Mouse (Mus musculus): ENCODE measurements around the gene Slc25a45. TPM values are rescaled to one million over a fixed set of nuclear protein-coding genes. Genes with fewer than 3 reads are reported as not detected.

Gene Slc25a45
- polyA plus RNA-seq, 1 experiment from 2014 or later = 10.2 TPM

- H3K4me1 ChIP-seq (ENCODE audit: insufficient read depth, low read depth, low read length) = peaks cover 22% of the 10 kb centered on the region
- no peaks in the 10 kb centered on the region for H3K27me3 ChIP-seq (replicated peaks; ENCODE audit: insufficient read depth, low read length)
- no peaks in the 10 kb centered on the region for H3K36me3 ChIP-seq (ENCODE audit: insufficient read depth, low read length)
- peak overlapping the region; percentile 55 for H3K4me2 ChIP-seq (replicated peaks; ENCODE audit: low read depth, low read length)
- peak overlapping the region; percentile 100 for H3K27ac ChIP-seq (ENCODE audit: low read length)
- H3K4me3 ChIP-seq (ENCODE audit: low read depth, low read length) = peak overlapping the region; percentile 63
- 48% methylated on average over 9 of the region's 9 CpGs for WGBS
- H3K9ac ChIP-seq (replicated peaks; ENCODE audit: low read depth) = peak overlapping the region; percentile 95
- TF ChIP-seq CTCF (IDR thresholded peaks at IDR 0.05) = peak; percentile 14; the same call in 1 of the 2 replicates
- peak; percentile 38 for TF ChIP-seq EP300 (IDR thresholded peaks at IDR 0.05)
- no peaks in the 10 kb centered on the region for H3K9me3 ChIP-seq (ENCODE audit: low read length)
- no peak for ATAC-seq
- DNase-seq (ENCODE audit: low spot score) = peak; percentile 86
Measured at GRCm38 (mm10) chr19:5842785-5843730, 34.5 kb upstream of the Slc25a45 start.

GRCm38 (mm10) chr19:5843781-5844691 is 33.6 kb upstream of the Slc25a45 start:
- TF ChIP-seq CTCF (IDR thresholded peaks at IDR 0.05) (peak; percentile 10; the same call in 1 of the 2 replicates), EP300 (IDR thresholded peaks at IDR 0.05) (no peak)
- ATAC-seq (no peak), DNase-seq (ENCODE audit: low spot score) (peak; percentile 59)
- peaks cover 32% of the 10 kb centered on the region for H3K4me1 ChIP-seq (ENCODE audit: insufficient read depth, low read depth, low read length)
- H3K36me3 ChIP-seq (ENCODE audit: insufficient read depth, low read length) = no peaks in the 10 kb centered on the region
- peak overlapping the region; percentile 100 for H3K27ac ChIP-seq (ENCODE audit: low read length)
- H3K4me2 ChIP-seq (replicated peaks; ENCODE audit: low read depth, low read length) = peak overlapping the region; percentile 55
- 45% methylated on average over 30 of the region's 30 CpGs for WGBS
- H3K9ac ChIP-seq (replicated peaks; ENCODE audit: low read depth) = peak overlapping the region; percentile 95
- peak overlapping the region; percentile 63 for H3K4me3 ChIP-seq (ENCODE audit: low read depth, low read length)
- H3K9me3 ChIP-seq (ENCODE audit: low read length) = no peaks in the 10 kb centered on the region
- H3K27me3 ChIP-seq (replicated peaks; ENCODE audit: insufficient read depth, low read length) = no peaks in the 10 kb centered on the region

- DNase-seq (ENCODE audit: low spot score) (no peak), ATAC-seq (no peak)
- no peaks in the 10 kb centered on the region for H3K9me3 ChIP-seq (ENCODE audit: low read length)
- peaks cover 36% of the 10 kb centered on the region for H3K4me1 ChIP-seq (ENCODE audit: insufficient read depth, low read depth, low read length)
- no peaks in the 10 kb centered on the region for H3K36me3 ChIP-seq (ENCODE audit: insufficient read depth, low read length)
- TF ChIP-seq EP300 (IDR thresholded peaks at IDR 0.05) (no peak), CTCF (IDR thresholded peaks at IDR 0.05) (no peak)
- WGBS = 40% methylated on average over 12 of the region's 12 CpGs
- peak overlapping the region; percentile 55 for H3K4me2 ChIP-seq (replicated peaks; ENCODE audit: low read depth, low read length)
- H3K27ac ChIP-seq (ENCODE audit: low read length) = peak overlapping the region; percentile 100
- H3K27me3 ChIP-seq (replicated peaks; ENCODE audit: insufficient read depth, low read length) = no peaks in the 10 kb centered on the region
- H3K9ac ChIP-seq (replicated peaks; ENCODE audit: low read depth) = peak overlapping the region; percentile 95
- H3K4me3 ChIP-seq (ENCODE audit: low read depth, low read length) = peak overlapping the region; percentile 63
Measured at GRCm38 (mm10) chr19:5844831-5845318, 32.7 kb upstream of the Slc25a45 start.

- WGBS = 3% methylated on average over 45 of the region's 45 CpGs
- ATAC-seq (peak; percentile 43), DNase-seq (ENCODE audit: low spot score) (peak; percentile 99)
- H3K36me3 ChIP-seq (ENCODE audit: insufficient read depth, low read length) = no peaks in the 10 kb centered on the region
- H3K27ac ChIP-seq (ENCODE audit: low read length) = peak overlapping the region; percentile 100
- H3K9ac ChIP-seq (replicated peaks; ENCODE audit: low read depth) = peak overlapping the region; percentile 95
- no peaks in the 10 kb centered on the region for H3K9me3 ChIP-seq (ENCODE audit: low read length)
- peak overlapping the region; percentile 63 for H3K4me3 ChIP-seq (ENCODE audit: low read depth, low read length)
- H3K4me1 ChIP-seq (ENCODE audit: insufficient read depth, low read depth, low read length) = peaks cover 36% of the 10 kb centered on the region
- H3K4me2 ChIP-seq (replicated peaks; ENCODE audit: low read depth, low read length) = peak overlapping the region; percentile 55
- TF ChIP-seq CTCF (IDR thresholded peaks at IDR 0.05) (peak; percentile 48), EP300 (IDR thresholded peaks at IDR 0.05) (peak; percentile 96)
- no peaks in the 10 kb centered on the region for H3K27me3 ChIP-seq (replicated peaks; ENCODE audit: insufficient read depth, low read length)
Measured at GRCm38 (mm10) chr19:5845319-5846135, 32.1 kb upstream of the Slc25a45 start.

- Histone ChIP-seq H3K4me3 (ENCODE audit: low read depth, low read length) (peak overlapping the region; percentile 63), H3K9me3 (ENCODE audit: low read length) (no peaks in the 10 kb centered on the region), H3K9ac (replicated peaks; ENCODE audit: low read depth) (peak overlapping the region; percentile 68), H3K4me2 (replicated peaks; ENCODE audit: low read depth, low read length) (peak overlapping the region; percentile 55), H3K36me3 (ENCODE audit: insufficient read depth, low read length) (no peaks in the 10 kb centered on the region), H3K27me3 (replicated peaks; ENCODE audit: insufficient read depth, low read length) (no peaks in the 10 kb centered on the region), H3K27ac (ENCODE audit: low read length) (peak overlapping the region; percentile 100), H3K4me1 (ENCODE audit: insufficient read depth, low read depth, low read length) (peaks cover 32% of the 10 kb centered on the region)
- peak; percentile 29 for TF ChIP-seq CTCF (IDR thresholded peaks at IDR 0.05)
- no peak for TF ChIP-seq EP300 (IDR thresholded peaks at IDR 0.05)
- ATAC-seq (peak; percentile 4), DNase-seq (ENCODE audit: low spot score) (peak; percentile 76)
- WGBS = 0% methylated on average over 7 of the region's 7 CpGs
Measured at GRCm38 (mm10) chr19:5846154-5846553, 31.5 kb upstream of the Slc25a45 start.

Data from lung, postnatal 0 days (tissue).